Mouse (Mus musculus): ENCODE data around the gene Ubp1.

DNA sequence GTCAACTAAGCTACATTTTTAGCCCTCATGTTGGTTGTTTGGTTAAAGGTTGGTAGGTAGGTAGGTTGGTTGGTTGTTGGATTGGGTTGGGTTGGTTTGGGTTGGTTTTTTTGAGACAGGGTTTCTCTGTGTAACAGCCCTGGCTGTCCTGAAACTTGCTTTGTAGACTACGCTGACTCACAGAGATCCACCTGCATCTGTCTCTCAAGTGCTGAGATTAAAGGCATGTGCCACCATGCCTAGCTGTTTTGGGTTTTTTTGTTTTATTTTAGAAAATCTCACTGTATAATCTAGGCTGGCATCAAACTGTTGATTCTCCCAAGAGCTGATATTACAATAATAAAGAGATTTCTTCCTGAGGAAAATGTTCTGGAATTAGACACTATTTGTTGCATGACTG, 12.6 kb downstream of the Ubp1 start:
- TF ChIP-seq CTCF (conservative IDR thresholded peaks at IDR 0.05; ENCODE audit: low read length), result no peak
- no peak for TF ChIP-seq NANOG (IDR thresholded peaks at IDR 0.05; ENCODE audit: borderline replicate concordance, low read length)
- TF ChIP-seq POU5F1 (IDR thresholded peaks at IDR 0.05; ENCODE audit: borderline replicate concordance, low read length), result no peak
